Mouse (Mus musculus) layer of hippocampus, postnatal 25 days (tissue): ENCODE measurements around the gene Oip5. TPM values are rescaled to one million over a fixed set of nuclear protein-coding genes. Genes with fewer than 3 reads are reported as not detected.

Experiments
- DNase-seq, 2 experiments: peaks; one replicate each; pipeline ENCODE4 v3.0.0; 2022; ENCODE audit warnings: mixed read lengths in 2 of 2, low spot score in 1 of 2; ENCODE audit errors: extremely low spot score in 1 of 2
- total RNA-seq, 2 experiments: library from RNA; stranded (reverse); gene quantifications; 2 replicates each; pipeline ENCODE4 v1.2.3; 2021

Oip5 gene
- total RNA-seq, 2 experiments from 2014 or later: 0.80 to 0.98 TPM

DNA sequence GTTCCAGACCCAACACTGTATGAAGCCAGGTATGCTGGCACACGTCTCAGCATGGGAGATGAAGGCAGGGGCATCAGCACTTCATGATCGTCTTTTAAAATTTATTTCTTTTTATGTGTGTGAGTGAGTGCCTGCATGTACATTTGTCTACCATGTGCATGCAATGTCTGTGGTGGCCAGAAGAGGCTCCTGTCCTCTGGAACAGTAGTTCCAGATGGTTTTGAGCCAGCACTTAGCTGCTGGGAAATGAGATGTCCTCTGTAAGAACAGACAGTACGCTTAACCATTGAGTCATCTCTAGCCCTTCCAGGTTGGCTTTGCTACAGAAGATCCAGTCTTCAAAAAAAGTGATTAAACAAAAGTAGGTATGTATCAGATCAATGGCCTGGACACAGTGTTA is 27.0 kb downstream of the Oip5 start:
- DNase-seq: no peak

GRCm38 (mm10) chr2:119587383-119587782 is 30.9 kb downstream of the Oip5 start:
- peak in 1 of 2 experiments; percentile 47 for DNase-seq

- no peak for DNase-seq
These were observed 34.0 kb downstream of the Oip5 start for GRCm38 (mm10) chr2:119584282-119584681.

GRCm38 (mm10) chr2:119583439-119583838 is 34.8 kb downstream of the Oip5 start:
- DNase-seq: no peak

- no peak for DNase-seq
These were observed 36.7 kb downstream of the Oip5 start for GRCm38 (mm10) chr2:119581571-119581970.

DNA sequence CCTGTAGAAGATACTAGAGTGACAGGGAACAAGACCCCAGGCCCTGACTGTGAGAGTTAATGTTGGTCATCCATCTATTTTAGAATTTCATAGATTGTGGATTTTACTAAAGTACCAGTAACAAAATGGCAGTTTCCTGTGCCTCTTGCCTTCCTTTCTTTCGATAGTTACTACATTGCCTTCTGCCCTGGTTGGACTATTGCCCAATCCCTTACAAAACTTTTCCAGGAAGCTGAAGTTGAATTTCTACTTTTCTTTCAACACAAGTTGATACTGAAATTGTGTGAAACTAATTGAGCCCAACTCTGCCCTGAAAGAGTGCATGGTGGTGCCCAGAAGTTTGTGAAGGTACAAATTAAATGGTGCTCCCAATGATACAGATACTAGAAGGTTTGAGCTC is 45.8 kb downstream of the Oip5 start:
- no peak for DNase-seq

GRCm38 (mm10) chr2:119566182-119566855 is 52.0 kb downstream of the Oip5 start:
- DNase-seq: no peak

- no peak for DNase-seq
These were observed 53.0 kb downstream of the Oip5 start for GRCm38 (mm10) chr2:119565284-119565683.

- no peak for DNase-seq
These were observed 56.5 kb downstream of the Oip5 start for GRCm38 (mm10) chr2:119561794-119562193.

Other genes with a start within 250 kb of the Oip5 start
- gene Ino80, start 140.8 kb downstream of the Oip5 start, total RNA-seq: 10 to 100 TPM; 16.0 to 19.1 TPM
- gene Exd1, start 70.8 kb downstream of the Oip5 start, total RNA-seq: under 1 TPM; 0.49 to 0.96 TPM
- 100 to 1,000 TPM; 142 to 159 TPM for gene Chp1, start 70.8 kb downstream of the Oip5 start, total RNA-seq
- gene Nusap1, start 171 bp downstream of the Oip5 start, total RNA-seq: under 1 TPM; 0.63 to 0.89 TPM
- gene Ndufaf1, start 44.4 kb upstream of the Oip5 start, total RNA-seq: 10 to 100 TPM; 32.0 to 32.1 TPM
- 10 to 100 TPM; 54.9 to 62.3 TPM for gene Rtf1, start 56.6 kb upstream of the Oip5 start, total RNA-seq
- gene Itpka, start 123.9 kb upstream of the Oip5 start, total RNA-seq: 100 to 1,000 TPM; 283 to 285 TPM
- gene Ltk, start 142.0 kb upstream of the Oip5 start, total RNA-seq: 10 to 100 TPM; 10.5 to 12.9 TPM
- gene Rpap1, start 169.1 kb upstream of the Oip5 start, total RNA-seq: 10 to 100 TPM; 18.4 to 19.7 TPM
- gene Tyro3, start 179.3 kb upstream of the Oip5 start, total RNA-seq: 10 to 100 TPM; 87.0 to 88.2 TPM